Mouse (Mus musculus) hindbrain, postnatal 0 days (tissue): ENCODE results near the gene Slf1. TPM values are rescaled to one million over a fixed set of nuclear protein-coding genes. Genes with fewer than 3 reads are reported as not detected.
A peak's percentile ranks its signal among the peaks of the same experiment; 100 is the strongest.

Experiments
- ATAC-seq: fragments of 200-750 bp; cut with Nextera tagmentation; 2 replicates; pipeline ENCODE4 v1.8.0; 2017; ENCODE audit warnings: mild to moderate bottlenecking, moderate TSS enrichment, moderate library complexity
- DNase-seq: peaks from one replicate; pipeline ENCODE4 v3.0.0-alpha.2; 2015; ENCODE audit warnings: low spot score
- H3K27ac ChIP-seq: fragments of 300-500 bp; sonication (generic); 2 replicates; pipeline ENCODE4 v1.5.1; 2014; ENCODE audit warnings: mild to moderate bottlenecking
- H3K27me3 ChIP-seq: fragments of 300-500 bp; sonication (generic); 2 replicates; pipeline ENCODE4 v1.6.1; 2014; ENCODE audit warnings: low read length, mixed read lengths; ENCODE audit not compliant: insufficient read depth
- H3K36me3 ChIP-seq: fragments of 300-500 bp; sonication (generic); 2 replicates; pipeline ENCODE4 v1.6.1; 2014; ENCODE audit warnings: low read length, mixed read lengths; ENCODE audit not compliant: insufficient read depth
- H3K4me1 ChIP-seq: fragments of 300-500 bp; sonication (generic); 2 replicates; pipeline ENCODE4 v1.6.1; 2014; ENCODE audit warnings: antibody characterized with exemption, low read length, mixed read lengths; ENCODE audit not compliant: insufficient read depth
- H3K4me2 ChIP-seq: fragments of 300-500 bp; sonication (generic); 2 replicates; pipeline ENCODE4 v1.6.1; 2014; ENCODE audit warnings: low read depth, mild to moderate bottlenecking, low read length, moderate library complexity, mixed read lengths
- H3K4me3 ChIP-seq: fragments of 300-500 bp; sonication (generic); 2 replicates; pipeline ENCODE4 v1.5.1; 2014; ENCODE audit warnings: low read length
- H3K9ac ChIP-seq: fragments of 300-500 bp; sonication (generic); replicated peaks from 2 replicates; pipeline ENCODE4 v1.6.1; 2014; ENCODE audit warnings: mild to moderate bottlenecking, low read length, moderate library complexity, mixed read lengths
- H3K9me3 ChIP-seq: fragments of 300-500 bp; sonication (generic); 2 replicates; pipeline ENCODE4 v1.6.1; 2016; ENCODE audit warnings: low read length, mixed read lengths
- CTCF ChIP-seq: IDR thresholded peaks from 2 replicates; pipeline ENCODE4 v1.5.1; 2016; ENCODE audit warnings: antibody characterized with exemption, control low read depth, low read depth
- WGBS: fragments of 180-500 bp; shearing (Covaris S2); extraction: QIAGEN DNeasy Blood & Tissue Kit; methylation state at CpG from one replicate; pipeline ENCODE4 v1.1.7; 2014; 5-methylcytosine and 5-hydroxymethylcytosine counted together
- polyA plus RNA-seq: library from polyadenylated mRNA; unstranded; fragments of >200 nt; fragmentation: Nextera tagmentation; extraction: Ambion mirVana; gene quantifications from 2 replicates; pipeline ENCODE4 v1.2.1, GENCODE M21; 2015
- total RNA-seq: library from RNA; depleted of rRNA; stranded (reverse); fragments of >200 nt; gene quantifications from 2 replicates; pipeline ENCODE4 v1.2.3, GENCODE M21; 2014; rRNA removed

Gene Slf1
- total RNA-seq: 21.1 and 29.6 TPM in 2 replicates
- 30.7 and 32.7 TPM in 2 replicates for polyA plus RNA-seq

GRCm38 (mm10) chr13:77134931-77135620 lies at the start of gene Slf1, which contains the start of gene 2210408I21Rik:
Gene Slf1 (minus strand): TSS chr13:77135473.
Gene 2210408I21Rik (plus strand): TSS chr13:77135540.
- peak within 1 kb of the TSS; percentile 86 for H3K4me3 ChIP-seq
- H3K27me3 ChIP-seq: no peaks in the 10 kb centered on the region
- peak within 1 kb of the TSS; percentile 56 for H3K4me2 ChIP-seq
- no peaks in the 10 kb centered on the region for H3K36me3 ChIP-seq
- H3K4me1 ChIP-seq: no peaks in the 10 kb centered on the region; the same call in 1 of the 2 replicates
- no peaks in the 10 kb centered on the region for H3K9me3 ChIP-seq
- DNase-seq: peak; percentile 95
- peak; percentile 99 for ATAC-seq
- WGBS: under 1% methylated on average over 65 of the region's 65 CpGs
- peak within 1 kb of the TSS; percentile 84 for H3K9ac ChIP-seq
- no peak; the same call in 1 of the 2 replicates for TF ChIP-seq CTCF
- H3K27ac ChIP-seq: peak within 1 kb of the TSS; percentile 89

GRCm38 (mm10) chr13:77177931-77178330 lies 42.7 kb upstream of the Slf1 start:
- ATAC-seq: no peak
- H3K36me3 ChIP-seq: no peaks in the 10 kb centered on the region
- no peak overlapping the region for H3K4me2 ChIP-seq
- H3K9me3 ChIP-seq: no peaks in the 10 kb centered on the region
- no peak overlapping the region for H3K27ac ChIP-seq
- H3K27me3 ChIP-seq: no peaks in the 10 kb centered on the region
- DNase-seq: no peak
- no peak overlapping the region for H3K9ac ChIP-seq
- TF ChIP-seq CTCF: no peak
- H3K4me1 ChIP-seq: no peaks in the 10 kb centered on the region
- no peak overlapping the region for H3K4me3 ChIP-seq

GRCm38 (mm10) chr13:77140890-77141289 lies 5.6 kb upstream of the Slf1 start:
- Histone ChIP-seq H3K9me3 (no peaks in the 10 kb centered on the region), H3K4me2 (no peak overlapping the region), H3K27ac (no peak overlapping the region), H3K9ac (no peak overlapping the region), H3K4me3 (no peak overlapping the region), H3K27me3 (no peaks in the 10 kb centered on the region), H3K4me1 (no peaks in the 10 kb centered on the region), H3K36me3 (no peaks in the 10 kb centered on the region)
- 89% methylated on average over 2 of the region's 2 CpGs for WGBS
- no peak for DNase-seq
- ATAC-seq: no peak
- TF ChIP-seq CTCF: no peak

GRCm38 (mm10) chr13:77135621-77135981 lies 328 bp upstream of the Slf1 start:
- no peak for TF ChIP-seq CTCF
- no peaks in the 10 kb centered on the region for H3K9me3 ChIP-seq
- peak overlapping the region; percentile 56 for H3K4me2 ChIP-seq
- no peaks in the 10 kb centered on the region for H3K27me3 ChIP-seq
- H3K9ac ChIP-seq: peak overlapping the region; percentile 84
- WGBS: under 1% methylated on average over 11 of the region's 11 CpGs
- DNase-seq: no peak
- peak overlapping the region; percentile 86 for H3K4me3 ChIP-seq
- peak overlapping the region; percentile 89 for H3K27ac ChIP-seq
- H3K36me3 ChIP-seq: no peaks in the 10 kb centered on the region
- peak; percentile 83 for ATAC-seq
- no peaks in the 10 kb centered on the region; the same call in 1 of the 2 replicates for H3K4me1 ChIP-seq

GRCm38 (mm10) chr13:77131132-77131531 lies 4.1 kb downstream of the Slf1 start:
- TF ChIP-seq CTCF: no peak
- Histone ChIP-seq H3K9me3 (no peaks in the 10 kb centered on the region), H3K9ac (no peak overlapping the region), H3K4me2 (no peak overlapping the region), H3K27me3 (no peaks in the 10 kb centered on the region), H3K4me1 (no peaks in the 10 kb centered on the region; the same call in 1 of the 2 replicates), H3K4me3 (no peak overlapping the region), H3K36me3 (no peaks in the 10 kb centered on the region), H3K27ac (no peak overlapping the region)
- no peak for DNase-seq
- 91% methylated on average over 2 of the region's 2 CpGs for WGBS
- ATAC-seq: no peak

- no peak overlapping the region for H3K27ac ChIP-seq
- WGBS: 86% methylated on average over 2 of the region's 2 CpGs
- H3K4me2 ChIP-seq: no peak overlapping the region
- H3K9ac ChIP-seq: no peak overlapping the region
- no peaks in the 10 kb centered on the region for H3K36me3 ChIP-seq
- TF ChIP-seq CTCF: no peak
- H3K9me3 ChIP-seq: no peaks in the 10 kb centered on the region
- no peaks in the 10 kb centered on the region for H3K4me1 ChIP-seq
- no peak for ATAC-seq
- H3K27me3 ChIP-seq: no peaks in the 10 kb centered on the region
- DNase-seq: no peak
- H3K4me3 ChIP-seq: no peak overlapping the region
These were observed 7.0 kb downstream of the Slf1 start for GRCm38 (mm10) chr13:77128240-77128639.

GRCm38 (mm10) chr13:77125159-77125558 lies 10.1 kb downstream of the Slf1 start:
- Histone ChIP-seq H3K4me3 (no peak overlapping the region), H3K36me3 (no peaks in the 10 kb centered on the region), H3K9ac (no peak overlapping the region), H3K9me3 (no peaks in the 10 kb centered on the region), H3K4me2 (no peak overlapping the region), H3K4me1 (no peaks in the 10 kb centered on the region), H3K27ac (no peak overlapping the region), H3K27me3 (no peaks in the 10 kb centered on the region)
- no peak for ATAC-seq
- no peak for TF ChIP-seq CTCF
- 77% methylated on average over 3 of the region's 3 CpGs for WGBS
- DNase-seq: peak; percentile 3
